Mouse (Mus musculus): ENCODE measurements around the gene Klrc1.
"Not testable (repeated sequence)": the region's sequence is repeated elsewhere in the genome, so short reads cannot be mapped to it uniquely, and the experiment has no call there.

Klrc1 gene

GRCm38 (mm10) chr6:129678873-129679272, at the start of gene Klrc1:
Klrc1 (minus strand) TSS chr6:129678973.
- DNase-seq (ENCODE audit: low spot score in 2 of 2) = no peak

- DNase-seq (ENCODE audit: low spot score in 2 of 2) = no peak
Observed at GRCm38 (mm10) chr6:129727237-129727636, 48.5 kb upstream of the Klrc1 start.

GRCm38 (mm10) chr6:129721390-129721789, 42.6 kb upstream of the Klrc1 start:
- no peak for DNase-seq (ENCODE audit: low spot score in 2 of 2)

- DNase-seq (ENCODE audit: low spot score in 2 of 2) = no peak
Observed at GRCm38 (mm10) chr6:129720487-129720886, 41.7 kb upstream of the Klrc1 start.

- no peak for DNase-seq (ENCODE audit: low spot score in 2 of 2)
Observed at GRCm38 (mm10) chr6:129717032-129717431, 38.3 kb upstream of the Klrc1 start, which contains the start of gene Klri1. Klri1 (minus strand) TSS chr6:129717132.

GRCm38 (mm10) chr6:129713566-129713965, 34.8 kb upstream of the Klrc1 start:
- DNase-seq (ENCODE audit: low spot score in 2 of 2) = no peak

- not testable (repeated sequence) for DNase-seq (ENCODE audit: low spot score in 2 of 2)
Observed at GRCm38 (mm10) chr6:129691436-129691835, 12.7 kb upstream of the Klrc1 start.

GRCm38 (mm10) chr6:129680379-129680778, 1.6 kb upstream of the Klrc1 start:
- DNase-seq (ENCODE audit: low spot score in 2 of 2) = no peak

- DNase-seq (ENCODE audit: low spot score in 2 of 2) = not testable (repeated sequence)
Observed at GRCm38 (mm10) chr6:129661301-129661700, 17.5 kb downstream of the Klrc1 start.

GRCm38 (mm10) chr6:129660589-129660988, 18.2 kb downstream of the Klrc1 start, which contains the start of gene Klrc2:
Klrc2 (minus strand) TSS chr6:129660689.
- DNase-seq (ENCODE audit: low spot score in 2 of 2) = not testable (repeated sequence)

- not testable (repeated sequence) for DNase-seq (ENCODE audit: low spot score in 2 of 2)
Observed at GRCm38 (mm10) chr6:129644054-129644453, 34.7 kb downstream of the Klrc1 start.

GRCm38 (mm10) chr6:129643237-129643636, 35.5 kb downstream of the Klrc1 start, which contains the start of gene Klrc3:
Klrc3 (minus strand) TSS chr6:129643337.
- DNase-seq (ENCODE audit: low spot score in 2 of 2) = not testable (repeated sequence)

GRCm38 (mm10) chr6:129631046-129631445, 47.7 kb downstream of the Klrc1 start:
- DNase-seq (ENCODE audit: low spot score in 2 of 2) = not testable (repeated sequence)

- DNase-seq (ENCODE audit: low spot score in 2 of 2) = no peak
Observed at GRCm38 (mm10) chr6:129623735-129624134, 55.0 kb downstream of the Klrc1 start, which contains the start of gene Klrk1. Klrk1 (minus strand) TSS chr6:129623864.

Measured in left cerebral cortex, adult 9 months (tissue).